Mouse (Mus musculus) CD4-positive, CD25-positive, alpha-beta regulatory T cell, adult 2 months (primary cell): ENCODE results near the gene Cfap100.

Source experiments
- DNase-seq: peaks from one replicate; pipeline ENCODE4 v3.0.0-alpha.2; 2012; ENCODE audit warnings: low read depth, low spot score

Cfap100 gene

GRCm38 (mm10) chr6:90381465-90381864 is 47.1 kb downstream of the Cfap100 start:
- no peak for DNase-seq

- DNase-seq: no peak
Measured at GRCm38 (mm10) chr6:90377708-90378107, 50.9 kb downstream of the Cfap100 start.

- DNase-seq: no peak
Measured at GRCm38 (mm10) chr6:90374647-90375046, 54.0 kb downstream of the Cfap100 start.

- DNase-seq: peak; percentile 49
Measured at GRCm38 (mm10) chr6:90369725-90370553, 58.7 kb downstream of the Cfap100 start.

- DNase-seq: peak; percentile 99
Measured at GRCm38 (mm10) chr6:90368976-90369724, 59.4 kb downstream of the Cfap100 start, which contains the start of gene Zxdc. TSS of gene Zxdc (plus strand) at chr6:90369492.

GRCm38 (mm10) chr6:90363301-90363700 is 65.3 kb downstream of the Cfap100 start:
- DNase-seq: no peak

GRCm38 (mm10) chr6:90360922-90361614 is 67.5 kb downstream of the Cfap100 start:
- no peak for DNase-seq

- DNase-seq: no peak
Measured at GRCm38 (mm10) chr6:90360024-90360781, 68.4 kb downstream of the Cfap100 start.

GRCm38 (mm10) chr6:90359445-90359844 is 69.2 kb downstream of the Cfap100 start:
- no peak for DNase-seq

- no peak for DNase-seq
Measured at GRCm38 (mm10) chr6:90358142-90358541, 70.5 kb downstream of the Cfap100 start.
